Mouse (Mus musculus) CH12.LX (cell line): Measurements from ENCODE around the gene Gm13693. TPM values are rescaled to one million over a fixed set of nuclear protein-coding genes. Genes with fewer than 3 reads are reported as not detected.

Experiments
- DNase-seq: peaks from one replicate; pipeline ENCODE4 v3.0.0-alpha.2; 2013; ENCODE audit errors: extremely low read depth
- H3K27ac ChIP-seq: 2 replicates; pipeline ENCODE4 v1.5.1; 2012; ENCODE audit warnings: low read depth, mild to moderate bottlenecking, control low read depth, moderate library complexity; ENCODE audit not compliant: insufficient read depth
- H3K27me3 ChIP-seq: replicated peaks from 2 replicates; pipeline ENCODE3; 2012; ENCODE audit warnings: inconsistent platforms
- H3K36me3 ChIP-seq, 2 experiments: replicated peaks in 1 of 2; 2 replicates each; pipeline versions ENCODE3 to v1.6.1; 2012; ENCODE audit warnings: inconsistent platforms in 1 of 2, low read length in 1 of 2, mild to moderate bottlenecking in 1 of 2, mixed read lengths in 1 of 2, moderate library complexity in 1 of 2; ENCODE audit not compliant: control insufficient read depth in 1 of 2, insufficient read depth in 1 of 2
- H3K4me1 ChIP-seq, 2 experiments: 2 replicates each; pipeline ENCODE4 v1.6.1; 2012; ENCODE audit warnings: inconsistent platforms in 1 of 2, moderate library complexity in 1 of 2; ENCODE audit not compliant: insufficient read depth in 2 of 2, control insufficient read depth in 1 of 2
- H3K4me2 ChIP-seq: 2 replicates; pipeline ENCODE4 v1.6.1; 2012; ENCODE audit warnings: low read depth, mild to moderate bottlenecking, control low read depth; ENCODE audit not compliant: poor library complexity, insufficient read depth, severe bottlenecking
- H3K4me3 ChIP-seq, 3 experiments: fragments of 150-350 bp in 1 of 3; sonication (generic) in 1 of 3; replicated peaks in 1 of 3; 2 replicates each; pipeline versions ENCODE3 to v1.5.1; 2011 to 2012; ENCODE audit warnings: low read depth in 2 of 3, low read length in 2 of 3, mild to moderate bottlenecking in 2 of 3, moderate library complexity in 2 of 3, control low read depth in 1 of 3, improper control_type of control experiment in 1 of 3, inconsistent platforms in 1 of 3, mixed read lengths in 1 of 3; ENCODE audit not compliant: poor library complexity in 1 of 3
- H3K79me2 ChIP-seq: replicated peaks from 2 replicates; pipeline ENCODE4 v1.6.1; 2012; ENCODE audit warnings: mild to moderate bottlenecking, moderate library complexity; ENCODE audit not compliant: control insufficient read depth, poor library complexity, insufficient read depth, severe bottlenecking; ENCODE audit errors: extremely low read depth
- H3K9ac ChIP-seq: 2 replicates; pipeline ENCODE4 v1.6.1; 2012; ENCODE audit warnings: low read depth, mild to moderate bottlenecking, control low read depth, moderate library complexity; ENCODE audit not compliant: insufficient read depth
- H3K9me3 ChIP-seq: replicated peaks from 2 replicates; pipeline ENCODE3; 2012; ENCODE audit warnings: low read length, inconsistent platforms, mixed read lengths
- BHLHE40 ChIP-seq: IDR thresholded peaks from 2 replicates; pipeline ENCODE4 v1.6.1; 2011; ENCODE audit warnings: mild to moderate bottlenecking, low read depth, low read length, improper control_type of control experiment
- CHD1 ChIP-seq: IDR thresholded peaks from 2 replicates; pipeline ENCODE4 v1.6.1; 2012; ENCODE audit warnings: low read depth, low read length, improper control_type of control experiment, inconsistent platforms
- CTCF ChIP-seq, 2 experiments: IDR thresholded peaks in 1 of 2; conservative IDR thresholded peaks in 1 of 2; 2 replicates each; pipeline ENCODE4 v1.5.1; 2011 to 2012; ENCODE audit warnings: low read depth in 2 of 2, low read length in 2 of 2, improper control_type of control experiment in 1 of 2, inconsistent platforms in 1 of 2, mild to moderate bottlenecking in 1 of 2, moderate library complexity in 1 of 2
- EP300 ChIP-seq: IDR thresholded peaks from 2 replicates; pipeline ENCODE4 v1.6.1; 2011; ENCODE audit warnings: low read length, improper control_type of control experiment
- HCFC1 ChIP-seq: IDR thresholded peaks from 2 replicates; pipeline ENCODE4 v1.6.1; 2012; ENCODE audit warnings: low read depth, mild to moderate bottlenecking, inconsistent platforms, low read length, improper control_type of control experiment
- KAT2A ChIP-seq: IDR thresholded peaks from 2 replicates; pipeline ENCODE4 v1.6.1; 2012; ENCODE audit warnings: low read length, improper control_type of control experiment, inconsistent platforms; ENCODE audit not compliant: insufficient replicate concordance
- MAFK ChIP-seq: IDR thresholded peaks from 2 replicates; pipeline ENCODE4 v1.6.1; 2011; ENCODE audit warnings: low read length, improper control_type of control experiment; ENCODE audit not compliant: insufficient replicate concordance
- MAX ChIP-seq: IDR thresholded peaks from 2 replicates; pipeline ENCODE4 v1.6.1; 2011; ENCODE audit warnings: low read length, improper control_type of control experiment
- MAZ ChIP-seq: IDR thresholded peaks from 2 replicates; pipeline ENCODE4 v1.6.1; 2012; ENCODE audit warnings: low read depth, mild to moderate bottlenecking, inconsistent platforms, low read length, improper control_type of control experiment, moderate library complexity
- MEF2A ChIP-seq: IDR thresholded peaks from 2 replicates; pipeline ENCODE4 v1.6.1; 2014; ENCODE audit warnings: low read depth, mild to moderate bottlenecking, inconsistent platforms, low read length, improper control_type of control experiment, borderline replicate concordance
- MXI1 ChIP-seq: IDR thresholded peaks from 2 replicates; pipeline ENCODE4 v1.6.1; 2011; ENCODE audit warnings: mild to moderate bottlenecking, low read depth, low read length, improper control_type of control experiment
- MYC ChIP-seq: IDR thresholded peaks from 2 replicates; pipeline ENCODE4 v1.6.1; 2011; ENCODE audit warnings: low read depth, mild to moderate bottlenecking, improper control_type of control experiment, low read length
- NELFE ChIP-seq: IDR thresholded peaks from 2 replicates; pipeline ENCODE4 v1.6.1; 2011; ENCODE audit warnings: low read depth, low read length, improper control_type of control experiment
- PAX5 ChIP-seq: IDR thresholded peaks from 2 replicates; pipeline ENCODE4 v1.6.1; 2012; ENCODE audit warnings: low read length, inconsistent platforms, mixed read lengths
- POLR2A ChIP-seq: IDR thresholded peaks from 2 replicates; pipeline ENCODE4 v1.6.1; 2011; ENCODE audit warnings: low read depth, mild to moderate bottlenecking, improper control_type of control experiment, low read length
- POLR2AphosphoS2 ChIP-seq: IDR thresholded peaks from 2 replicates; pipeline ENCODE4 v1.6.1; 2011; ENCODE audit warnings: low read depth, low read length, improper control_type of control experiment
- RAD21 ChIP-seq: IDR thresholded peaks from 2 replicates; pipeline ENCODE4 v1.6.1; 2011; ENCODE audit warnings: low read depth, mild to moderate bottlenecking, low read length, improper control_type of control experiment, moderate library complexity
- SIN3A ChIP-seq: IDR thresholded peaks from 2 replicates; pipeline ENCODE4 v1.6.1; 2012; ENCODE audit warnings: low read length, improper control_type of control experiment, inconsistent platforms
- SMC3 ChIP-seq: IDR thresholded peaks from 2 replicates; pipeline ENCODE4 v1.6.1; 2011; ENCODE audit warnings: low read depth, low read length, improper control_type of control experiment
- TBP ChIP-seq: conservative IDR thresholded peaks from 2 replicates; pipeline ENCODE4 v1.6.1; 2011; ENCODE audit warnings: low read depth, low read length, improper control_type of control experiment
- TCF12 ChIP-seq: IDR thresholded peaks from 2 replicates; pipeline ENCODE4 v1.6.1; 2014; ENCODE audit warnings: low read depth, mild to moderate bottlenecking, inconsistent platforms, low read length, improper control_type of control experiment
- USF1 ChIP-seq: IDR thresholded peaks from 2 replicates; pipeline ENCODE4 v1.6.1; 2014; ENCODE audit warnings: low read depth, mild to moderate bottlenecking, inconsistent platforms, low read length, improper control_type of control experiment
- ZC3H11A ChIP-seq: IDR thresholded peaks from 2 replicates; pipeline ENCODE4 v1.6.1; 2012; ENCODE audit warnings: low read depth, mild to moderate bottlenecking, inconsistent platforms, low read length, improper control_type of control experiment
- ZMIZ1 ChIP-seq: IDR thresholded peaks from 2 replicates; pipeline ENCODE4 v1.6.1; 2012; ENCODE audit warnings: low read depth, mild to moderate bottlenecking, inconsistent platforms, low read length, improper control_type of control experiment
- ZNF384 ChIP-seq: IDR thresholded peaks from 2 replicates; pipeline ENCODE4 v1.6.1; 2012; ENCODE audit warnings: low read depth, low read length, improper control_type of control experiment, inconsistent platforms
- dilution Hi-C: fragments of 300-500 bp; cut with MboI; formaldehyde crosslinking; loops from 2 replicates; pipeline ENCODE4 v1.14.3; 2020; ENCODE audit warnings: low sequenced_read_pairs; ENCODE audit not compliant: extremely low pct_unique_long_range_greater_than_20kb, extremely low pct_ligation_motif_present
- in situ Hi-C: fragments of 300-500 bp; cut with MboI; formaldehyde crosslinking; loops from 3 replicates; pipeline ENCODE4 v1.14.3; 2019; ENCODE audit warnings: low sequenced_read_pairs, low pct_ligation_motif_present, low pct_unique_long_range_greater_than_20kb, mixed read lengths
- polyA plus RNA-seq: library from polyadenylated mRNA; unstranded; fragments of >175 nt; gene quantifications from 2 replicates; pipeline ENCODE4 v1.2.1, GENCODE M21; 2012; ENCODE audit warnings: low read depth; ENCODE audit not compliant: insufficient read length
- total RNA-seq, 2 experiments: library from RNA; depleted of rRNA; stranded (reverse); fragments of 300-350 nt in 1 of 2; fragments of >200 nt in 1 of 2; gene quantifications; 2 replicates each; pipeline ENCODE4 v1.2.3; 2012 to 2014

Gm13693 gene
- total and polyA plus RNA-seq, 3 experiments: 0.04 to 0.44 TPM; not detected in 1

DNA sequence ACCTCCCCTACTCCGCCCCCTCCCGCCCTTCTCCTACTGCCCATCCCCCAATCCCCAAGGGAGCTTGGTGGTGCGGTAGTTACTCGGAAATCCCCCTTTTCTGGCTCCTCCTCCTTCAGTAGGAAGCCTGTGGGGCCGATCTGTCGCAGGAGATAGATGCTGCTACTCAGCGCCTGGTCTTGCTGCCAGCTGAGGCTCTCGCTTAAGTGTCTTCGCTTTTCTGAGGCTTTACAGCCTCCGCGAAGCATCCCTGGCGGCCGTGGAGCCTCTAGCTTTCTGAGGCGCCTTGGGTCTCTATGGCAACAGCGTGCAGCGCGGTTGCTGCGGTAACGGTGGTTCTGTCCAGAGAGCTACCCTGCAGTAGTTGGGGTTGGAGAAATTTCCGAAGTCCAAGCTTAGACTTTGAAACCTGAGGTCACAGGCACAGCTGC, 20.4 kb upstream of the Gm13693 start, which contains the start of gene Zswim2 (continued):
- TF ChIP-seq MEF2A (no peak), TBP (no peak), BHLHE40 (no peak), MYC (no peak), HCFC1 (0 out of 2 replicates have a peak, but pooled peaks have one; percentile 34), ZC3H11A (no peak), POLR2A (0 out of 2 replicates have a peak, but pooled peaks have one; percentile 27), MAZ (peak; percentile 81; the same call in 1 of the 2 replicates), SIN3A (peak; percentile 84), MAFK (no peak), MXI1 (peak; percentile 97), POLR2AphosphoS2 (no peak), NELFE (no peak), KAT2A (0 out of 2 replicates have a peak, but pooled peaks have one; percentile 51), CHD1 (no peak), USF1 (no peak), MAX (no peak), TCF12 (no peak; the same call in 1 of the 2 replicates), ZMIZ1 (no peak), SMC3 (no peak)

GRCm38 (mm10) chr2:83941378-83941777, 19.9 kb upstream of the Gm13693 start:
- H3K9ac ChIP-seq: 0 out of 2 replicates have a peak overlapping the region, but pooled peaks have one; percentile 3
- in situ Hi-C loops (loop anchor here (25.0 kb wide), 1 partner anchor 129 kb away; the partner anchor contains the start of gene Fam171b), dilution Hi-C loops (no loop called here)
- no peaks in the 10 kb centered on the region for H3K36me3 ChIP-seq
- H3K4me2 ChIP-seq: peak overlapping the region; percentile 77
- no peak for DNase-seq
- no peak overlapping the region for H3K27ac ChIP-seq
- TF ChIP-seq BHLHE40 (no peak), RAD21 (peak; percentile 31), PAX5 (no peak), EP300 (no peak), MAZ (no peak), SMC3 (peak; percentile 26), ZNF384 (peak; percentile 57; the same call in 1 of the 2 replicates), USF1 (no peak), CTCF (conservative IDR thresholded peaks at IDR 0.05 in 1 of 2, IDR thresholded peaks at IDR 0.05 in 1 of 2; ENCODE audit: low read depth in 2 of 2, low read length in 2 of 2) (peak in 1 of 2 experiments; percentile 47; a peak in 2 of 4 replicates)
- H3K4me1 ChIP-seq: peaks cover 2 to 20% of the 10 kb centered on the region in 2 experiments; a peak in 3 of 4 replicates
- H3K9me3 ChIP-seq: no peaks in the 10 kb centered on the region
- H3K27me3 ChIP-seq: no peaks in the 10 kb centered on the region
- no peaks in the 10 kb centered on the region for H3K79me2 ChIP-seq
- peak overlapping the region; percentile 15 to 56 (median 23) for H3K4me3 ChIP-seq
